Mouse (Mus musculus) thymus, adult 2 months (tissue): ENCODE data around the gene Gpr182.

Experiments
- CTCF ChIP-seq: fragments of 200-500 bp; IDR thresholded peaks from 2 replicates; pipeline ENCODE4 v1.5.1; 2012; ENCODE audit warnings: mild to moderate bottlenecking, control low read depth, low read length, moderate library complexity, borderline replicate concordance; ENCODE audit not compliant: control insufficient read depth, poor library complexity, insufficient read depth; ENCODE audit errors: extremely low read depth
- POLR2A ChIP-seq: fragments of 200-500 bp; IDR thresholded peaks from 2 replicates; pipeline ENCODE4 v1.6.1; 2012; ENCODE audit warnings: mild to moderate bottlenecking, low read length, control low read depth, moderate library complexity; ENCODE audit not compliant: control insufficient read depth, poor library complexity, insufficient read depth; ENCODE audit errors: extremely low read depth

DNA sequence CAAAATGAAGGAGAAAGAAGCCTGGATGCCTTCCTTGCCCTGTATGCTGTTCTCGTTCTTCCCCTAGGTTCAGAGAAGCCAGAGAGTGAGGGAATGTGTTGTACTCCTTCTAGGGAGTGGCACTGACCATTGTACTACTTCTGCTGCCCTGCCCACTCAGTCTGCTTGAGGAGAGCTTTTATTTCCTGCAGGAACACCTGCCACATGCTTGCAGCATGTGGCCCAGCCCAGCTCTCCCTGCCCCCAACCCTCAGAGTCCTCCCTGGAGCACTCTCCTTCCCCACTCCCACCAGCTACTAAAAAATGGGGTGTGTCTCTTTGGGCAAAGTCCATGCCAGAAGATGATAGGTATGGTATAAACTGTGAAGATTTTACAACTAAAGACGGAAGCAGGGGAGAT, 47.2 kb downstream of the Gpr182 start:
- TF ChIP-seq CTCF (no peak), POLR2A (no peak)
